Mouse (Mus musculus) spleen, adult 2 months (tissue): Measurements from ENCODE around the gene Crkl.

Source experiments
- CTCF ChIP-seq: fragments of 200-500 bp; IDR thresholded peaks from 2 replicates; pipeline ENCODE4 v1.5.1; 2011; ENCODE audit warnings: mild to moderate bottlenecking, inconsistent platforms; ENCODE audit not compliant: insufficient read depth, insufficient read length, insufficient replicate concordance; ENCODE audit errors: extremely low read depth
- POLR2A ChIP-seq: fragments of 200-500 bp; IDR thresholded peaks from 2 replicates; pipeline ENCODE4 v1.6.1; 2011; ENCODE audit warnings: low read depth, low read length, inconsistent platforms

- TF ChIP-seq CTCF = peak; percentile 15; the same call in 1 of the 2 replicates
- no peak for TF ChIP-seq POLR2A
Measured at GRCm38 (mm10) chr16:17402855-17403254, 48.9 kb upstream of the Crkl start.
